Mouse (Mus musculus): Measurements from ENCODE around the gene Insr. TPM values are rescaled to one million over a fixed set of nuclear protein-coding genes. Genes with fewer than 3 reads are reported as not detected.
A peak's percentile ranks its signal among the peaks of the same experiment; 100 is the strongest.
"Not testable (repeated sequence)": the region's sequence is repeated elsewhere in the genome, so short reads cannot be mapped to it uniquely, and the experiment has no call there.

Insr gene
- polyA plus RNA-seq, 1 experiment from 2014 or later, result 65.5 TPM

DNA sequence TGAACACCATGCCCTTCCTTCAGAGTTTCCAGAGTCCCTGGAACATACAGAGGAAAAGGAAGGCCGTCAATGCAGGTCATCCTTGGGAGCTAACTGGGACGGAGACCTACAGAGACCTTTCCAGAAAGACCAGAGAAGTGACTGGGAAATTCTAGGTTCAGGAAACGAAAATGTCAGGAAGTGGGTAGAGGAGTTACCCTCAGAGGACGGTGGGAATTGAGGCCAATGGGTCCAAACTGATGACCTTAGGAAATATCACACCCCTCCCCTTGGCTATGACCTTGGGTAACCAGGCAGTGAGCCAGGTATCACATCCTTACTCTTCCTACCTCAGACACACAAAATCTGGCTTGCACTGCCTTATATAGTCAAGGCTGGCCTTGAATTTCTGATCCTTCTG lies 32.1 kb upstream of the Insr start:
- Histone ChIP-seq H3K27ac (ENCODE audit: low read length) (no peak overlapping the region), H3K4me2 (ENCODE audit: low read depth, low read length) (no peak overlapping the region), H3K27me3 (ENCODE audit: control insufficient read depth, insufficient read depth, low read length) (no peaks in the 10 kb centered on the region), H3K4me1 (ENCODE audit: control insufficient read depth, insufficient read depth, low read length) (no peaks in the 10 kb centered on the region), H3K9me3 (replicated peaks; ENCODE audit: control insufficient read depth, low read length) (no peaks in the 10 kb centered on the region), H3K4me3 (ENCODE audit: low read length) (no peak overlapping the region), H3K9ac (ENCODE audit: low read length) (no peak overlapping the region), H3K36me3 (ENCODE audit: control insufficient read depth, insufficient read depth) (no peaks in the 10 kb centered on the region)
- ATAC-seq (replicated peaks; ENCODE audit: extremely low read depth, insufficient read depth, low FRiP score), result no peak
- 65% methylated on average over 4 of the region's 4 CpGs for WGBS

DNA sequence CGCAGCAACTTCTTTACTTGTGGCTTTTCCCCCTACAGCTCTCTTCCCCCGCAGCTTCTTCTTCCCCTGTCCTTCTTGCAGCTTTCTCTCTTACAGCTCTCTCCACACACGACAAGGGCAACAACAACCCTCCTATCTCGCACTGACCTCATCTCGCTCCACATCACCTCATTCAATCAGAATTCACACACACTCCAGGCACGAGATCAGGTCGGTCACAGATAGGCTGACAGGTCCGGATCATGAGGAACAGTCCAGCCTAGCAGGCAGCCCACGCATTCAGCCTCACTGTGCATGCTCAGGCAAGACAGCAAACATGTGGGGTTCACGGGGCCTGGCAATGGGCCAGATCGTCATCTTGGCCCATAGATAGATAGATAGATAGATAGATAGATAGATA lies 30.2 kb upstream of the Insr start:
- H3K27me3 ChIP-seq (ENCODE audit: control insufficient read depth, insufficient read depth, low read length), result no peaks in the 10 kb centered on the region
- H3K9me3 ChIP-seq (replicated peaks; ENCODE audit: control insufficient read depth, low read length), result peaks cover 2% of the 10 kb centered on the region; the same call in 1 of the 2 replicates
- no peak overlapping the region for H3K9ac ChIP-seq (ENCODE audit: low read length)
- 73% methylated on average over 11 of the region's 11 CpGs for WGBS
- H3K4me3 ChIP-seq (ENCODE audit: low read length), result no peak overlapping the region
- ATAC-seq (replicated peaks; ENCODE audit: extremely low read depth, insufficient read depth, low FRiP score), result no peak
- no peak overlapping the region for H3K27ac ChIP-seq (ENCODE audit: low read length)
- H3K36me3 ChIP-seq (ENCODE audit: control insufficient read depth, insufficient read depth), result no peaks in the 10 kb centered on the region
- no peaks in the 10 kb centered on the region for H3K4me1 ChIP-seq (ENCODE audit: control insufficient read depth, insufficient read depth, low read length)
- H3K4me2 ChIP-seq (ENCODE audit: low read depth, low read length), result no peak overlapping the region

DNA sequence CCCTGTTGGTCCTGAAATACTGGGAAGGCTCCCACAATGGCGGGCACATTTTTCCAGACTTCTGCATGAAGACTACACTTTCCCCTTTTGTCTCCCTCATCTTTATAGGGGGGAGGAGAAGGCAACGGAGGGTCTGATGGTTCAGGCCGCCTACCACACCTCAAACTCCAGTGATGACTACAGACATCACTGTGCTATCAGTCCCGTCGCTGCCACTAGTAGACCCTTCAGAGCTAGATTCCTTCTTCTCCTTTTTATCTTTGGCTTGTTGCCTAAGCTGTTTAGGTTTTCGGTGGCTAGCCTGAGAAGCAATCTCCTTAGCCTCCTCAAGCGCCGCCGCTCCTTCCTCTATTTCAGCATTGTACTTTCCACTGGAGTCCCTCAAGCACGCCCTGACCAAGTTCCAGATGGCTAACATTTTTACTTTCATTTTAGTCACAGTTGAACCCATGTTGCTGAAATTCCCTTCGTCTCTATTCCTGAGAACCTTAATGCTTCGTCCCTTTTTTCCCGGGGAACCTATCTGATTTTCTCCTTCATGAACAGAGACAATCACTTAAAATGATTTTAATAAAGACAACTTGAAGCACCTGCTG lies 28.9 kb upstream of the Insr start:
- not testable (repeated sequence) for H3K9ac ChIP-seq (ENCODE audit: low read length); H3K4me2 ChIP-seq (ENCODE audit: low read depth, low read length); H3K36me3 ChIP-seq (ENCODE audit: control insufficient read depth, insufficient read depth); H3K4me3 ChIP-seq (ENCODE audit: low read length); ATAC-seq (replicated peaks; ENCODE audit: extremely low read depth, insufficient read depth, low FRiP score); H3K27ac ChIP-seq (ENCODE audit: low read length); H3K9me3 ChIP-seq (replicated peaks; ENCODE audit: control insufficient read depth, low read length); H3K27me3 ChIP-seq (ENCODE audit: control insufficient read depth, insufficient read depth, low read length); H3K4me1 ChIP-seq (ENCODE audit: control insufficient read depth, insufficient read depth, low read length)
- WGBS, result 85% methylated on average over 13 of the region's 13 CpGs

- no peak overlapping the region for H3K9ac ChIP-seq (ENCODE audit: low read length)
- H3K27me3 ChIP-seq (ENCODE audit: control insufficient read depth, insufficient read depth, low read length), result no peaks in the 10 kb centered on the region
- no peaks in the 10 kb centered on the region for H3K4me1 ChIP-seq (ENCODE audit: control insufficient read depth, insufficient read depth, low read length)
- no peaks in the 10 kb centered on the region for H3K36me3 ChIP-seq (ENCODE audit: control insufficient read depth, insufficient read depth)
- ATAC-seq (replicated peaks; ENCODE audit: extremely low read depth, insufficient read depth, low FRiP score), result no peak
- H3K4me3 ChIP-seq (ENCODE audit: low read length), result no peak overlapping the region
- WGBS, result 66% methylated on average over 2 of the region's 2 CpGs
- H3K4me2 ChIP-seq (ENCODE audit: low read depth, low read length), result no peak overlapping the region
- peaks cover 2% of the 10 kb centered on the region; the same call in 1 of the 2 replicates for H3K9me3 ChIP-seq (replicated peaks; ENCODE audit: control insufficient read depth, low read length)
- H3K27ac ChIP-seq (ENCODE audit: low read length), result no peak overlapping the region
Observed at GRCm38 (mm10) chr8:3302131-3302530, 22.7 kb upstream of the Insr start.

DNA sequence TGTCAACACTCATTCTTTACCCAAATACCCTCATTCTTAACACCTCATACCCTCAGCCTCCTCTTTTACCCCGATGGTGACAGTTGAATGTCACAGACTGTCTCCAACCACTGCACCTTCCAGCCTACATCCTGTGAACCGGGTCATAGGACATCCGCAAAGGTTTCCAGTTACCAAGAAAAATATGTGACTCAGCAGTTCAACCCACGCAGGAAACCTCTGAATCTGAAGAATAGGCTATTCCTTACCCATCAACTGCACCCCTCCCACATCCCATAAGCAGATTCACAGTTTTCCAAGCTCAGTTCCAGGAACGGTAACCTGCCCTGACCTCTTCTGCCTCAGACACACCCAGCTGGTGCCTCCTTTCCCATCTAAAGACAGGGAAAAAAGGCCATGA lies 19.9 kb upstream of the Insr start:
- ATAC-seq (replicated peaks; ENCODE audit: extremely low read depth, insufficient read depth, low FRiP score), result no peak
- H3K4me3 ChIP-seq (ENCODE audit: low read length), result no peak overlapping the region
- 62% methylated on average over 5 of the region's 5 CpGs for WGBS

DNA sequence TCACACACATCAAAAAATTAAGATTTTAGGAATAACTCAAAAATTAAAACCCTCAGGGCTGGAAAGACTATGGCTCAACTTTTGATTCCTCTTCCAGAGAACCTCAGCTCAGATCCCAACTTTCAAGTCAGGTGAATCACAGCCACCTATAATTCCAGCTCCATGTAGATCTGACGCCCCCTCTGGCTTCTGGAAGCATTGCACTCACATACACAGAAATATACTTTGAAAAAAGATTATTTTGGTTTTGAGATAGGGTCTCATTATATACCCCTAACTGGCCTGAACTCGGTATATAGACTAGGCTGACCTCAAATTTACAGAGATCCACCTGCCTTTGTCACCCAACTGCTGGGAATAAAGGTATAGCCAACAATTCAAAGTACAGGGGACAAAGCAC lies 6.4 kb upstream of the Insr start:
- Histone ChIP-seq H3K36me3 (ENCODE audit: control insufficient read depth, insufficient read depth) (no peaks in the 10 kb centered on the region), H3K27ac (ENCODE audit: low read length) (no peak overlapping the region), H3K4me1 (ENCODE audit: control insufficient read depth, insufficient read depth, low read length) (no peaks in the 10 kb centered on the region), H3K9ac (ENCODE audit: low read length) (no peak overlapping the region), H3K4me3 (ENCODE audit: low read length) (no peak overlapping the region), H3K4me2 (ENCODE audit: low read depth, low read length) (no peak overlapping the region), H3K27me3 (ENCODE audit: control insufficient read depth, insufficient read depth, low read length) (no peaks in the 10 kb centered on the region), H3K9me3 (replicated peaks; ENCODE audit: control insufficient read depth, low read length) (no peaks in the 10 kb centered on the region)
- no peak for ATAC-seq (replicated peaks; ENCODE audit: extremely low read depth, insufficient read depth, low FRiP score)
- 41% methylated on average over 2 of the region's 2 CpGs for WGBS

More for the DNA sequence above, 19.9 kb upstream of the Insr start:
- no peaks in the 10 kb centered on the region for H3K36me3 ChIP-seq (ENCODE audit: control insufficient read depth, insufficient read depth)
- H3K9me3 ChIP-seq (replicated peaks; ENCODE audit: control insufficient read depth, low read length), result no peaks in the 10 kb centered on the region
- H3K27ac ChIP-seq (ENCODE audit: low read length), result no peak overlapping the region
- H3K4me1 ChIP-seq (ENCODE audit: control insufficient read depth, insufficient read depth, low read length), result no peaks in the 10 kb centered on the region
- H3K4me2 ChIP-seq (ENCODE audit: low read depth, low read length), result no peak overlapping the region
- H3K27me3 ChIP-seq (ENCODE audit: control insufficient read depth, insufficient read depth, low read length), result no peaks in the 10 kb centered on the region
- no peak overlapping the region for H3K9ac ChIP-seq (ENCODE audit: low read length)

DNA sequence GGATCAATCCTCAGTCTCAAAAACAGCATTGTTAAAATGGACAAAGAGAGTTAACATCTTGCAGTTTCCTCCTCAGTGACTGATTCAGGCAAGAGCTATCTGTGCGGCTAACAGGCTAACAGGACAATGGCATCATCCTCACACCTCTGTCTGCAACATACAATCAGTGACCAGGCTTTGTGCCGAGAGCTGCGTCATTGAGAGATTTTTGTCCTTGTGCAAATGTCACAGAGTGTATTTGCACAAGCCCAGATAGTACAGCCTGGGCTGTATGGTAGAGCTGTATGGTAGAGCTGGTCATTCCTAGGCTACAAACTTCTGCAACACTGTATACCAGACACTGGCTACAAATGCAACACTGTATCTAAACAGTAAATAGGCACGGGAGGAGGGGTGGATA lies 5.2 kb upstream of the Insr start:
- Histone ChIP-seq H3K4me2 (ENCODE audit: low read depth, low read length) (no peak overlapping the region), H3K27ac (ENCODE audit: low read length) (no peak overlapping the region), H3K4me3 (ENCODE audit: low read length) (no peak overlapping the region), H3K9me3 (replicated peaks; ENCODE audit: control insufficient read depth, low read length) (no peaks in the 10 kb centered on the region), H3K9ac (ENCODE audit: low read length) (no peak overlapping the region), H3K36me3 (ENCODE audit: control insufficient read depth, insufficient read depth) (no peaks in the 10 kb centered on the region), H3K27me3 (ENCODE audit: control insufficient read depth, insufficient read depth, low read length) (no peaks in the 10 kb centered on the region), H3K4me1 (ENCODE audit: control insufficient read depth, insufficient read depth, low read length) (peaks cover 6% of the 10 kb centered on the region; the same call in 1 of the 2 replicates)
- ATAC-seq (replicated peaks; ENCODE audit: extremely low read depth, insufficient read depth, low FRiP score), result no peak
- WGBS, result 55% methylated on average over 4 of the region's 4 CpGs

- H3K9ac ChIP-seq (ENCODE audit: low read length), result no peak overlapping the region
- no peak for ATAC-seq (replicated peaks; ENCODE audit: extremely low read depth, insufficient read depth, low FRiP score)
- H3K9me3 ChIP-seq (replicated peaks; ENCODE audit: control insufficient read depth, low read length), result no peaks in the 10 kb centered on the region
- H3K27ac ChIP-seq (ENCODE audit: low read length), result no peak overlapping the region
- H3K4me1 ChIP-seq (ENCODE audit: control insufficient read depth, insufficient read depth, low read length), result peaks cover 21% of the 10 kb centered on the region
- H3K36me3 ChIP-seq (ENCODE audit: control insufficient read depth, insufficient read depth), result no peaks in the 10 kb centered on the region
- H3K4me2 ChIP-seq (ENCODE audit: low read depth, low read length), result no peak overlapping the region
- no peaks in the 10 kb centered on the region for H3K27me3 ChIP-seq (ENCODE audit: control insufficient read depth, insufficient read depth, low read length)
- no peak overlapping the region for H3K4me3 ChIP-seq (ENCODE audit: low read length)
- WGBS, result 90% methylated on average over 3 of the region's 3 CpGs
Observed at GRCm38 (mm10) chr8:3281296-3281695, 1.9 kb upstream of the Insr start.

DNA sequence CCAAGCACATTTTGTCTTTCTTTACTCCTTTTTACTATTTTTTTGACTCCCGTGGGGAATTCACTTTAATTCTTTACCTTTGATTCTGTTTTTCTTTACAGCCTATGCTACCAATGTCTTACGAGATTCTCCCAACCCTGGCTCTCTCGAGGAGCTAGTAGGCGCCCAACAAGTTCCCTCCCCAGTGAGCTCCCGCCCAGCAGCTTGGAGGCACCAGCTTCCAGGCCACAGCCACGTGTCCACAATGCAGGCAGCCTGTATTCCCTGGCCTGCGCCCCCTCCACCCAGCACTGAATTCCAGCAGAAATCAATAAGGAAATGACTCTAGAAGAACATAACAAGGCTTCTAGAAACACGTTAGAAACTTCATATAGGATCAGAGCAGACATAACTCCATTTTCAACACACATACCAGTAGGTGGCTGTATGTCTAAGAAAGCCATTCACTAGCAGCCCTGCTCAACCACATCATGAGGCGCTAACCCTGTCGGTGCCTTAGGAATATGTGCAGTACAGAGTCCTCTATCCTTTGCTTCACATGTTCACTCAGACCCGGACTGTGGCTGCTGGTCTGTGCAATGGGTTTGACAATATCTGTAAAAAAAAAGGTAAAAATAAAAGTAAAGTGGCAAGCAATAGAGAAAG lies 971 bp upstream of the Insr start:
- H3K27ac ChIP-seq (ENCODE audit: low read length), result no peak overlapping the region
- H3K4me3 ChIP-seq (ENCODE audit: low read length), result peak overlapping the region; percentile 84
- 32% methylated on average over 11 of the region's 11 CpGs for WGBS
- peak overlapping the region; percentile 89 for H3K4me2 ChIP-seq (ENCODE audit: low read depth, low read length)
- no peaks in the 10 kb centered on the region for H3K27me3 ChIP-seq (ENCODE audit: control insufficient read depth, insufficient read depth, low read length)
- H3K9ac ChIP-seq (ENCODE audit: low read length), result no peak overlapping the region; the same call in 1 of the 2 replicates
- H3K9me3 ChIP-seq (replicated peaks; ENCODE audit: control insufficient read depth, low read length), result no peaks in the 10 kb centered on the region
- H3K4me1 ChIP-seq (ENCODE audit: control insufficient read depth, insufficient read depth, low read length), result peaks cover 28% of the 10 kb centered on the region
- H3K36me3 ChIP-seq (ENCODE audit: control insufficient read depth, insufficient read depth), result no peaks in the 10 kb centered on the region
- no peak for ATAC-seq (replicated peaks; ENCODE audit: extremely low read depth, insufficient read depth, low FRiP score)

Measured in heart, embryonic 16.5 days (tissue).